Comparison of ENCODE assay signal across 19 mouse cellular contexts in genomic region chr8:71505326-71505725, GRCm38 (mm10). TPM values are rescaled to one million over a fixed set of nuclear protein-coding genes. Genes with fewer than 3 reads are reported as not detected.
"Had no signal": no experiment of that assay in that cellular context is flagged by ENCODE, and none has a peak within 500 bp of the region (broad histone marks: within the 10 kb centered on the region; RNA-seq: fewer than 3 reads in every experiment).

No protein-coding gene starts in this region.

- H3K9ac ChIP-seq: liver, postnatal 0 days; lung, embryonic 15.5 days; midbrain, embryonic 13.5 days; midbrain, embryonic 15.5 days; neural tube, embryonic 12.5 days; stomach, embryonic 15.5 days had no signal

- H3K9me3 ChIP-seq: lung, embryonic 15.5 days; megakaryocyte, embryonic 14.5 days; midbrain, embryonic 13.5 days; midbrain, embryonic 15.5 days; neural tube, embryonic 12.5 days; stomach, embryonic 15.5 days had no signal

- H3K4me3 ChIP-seq: lung, embryonic 15.5 days; megakaryocyte, embryonic 14.5 days; midbrain, embryonic 13.5 days; midbrain, embryonic 15.5 days; neural tube, embryonic 12.5 days; stomach, embryonic 15.5 days had no signal

- DNase-seq: liver, postnatal 0 days; lung, adult 2 months; lung, postnatal 36 days; right cerebral cortex, postnatal 14 days; thymus, adult 2 months; thymus, postnatal 25 days; thymus, postnatal 4 days had no signal

- ATAC-seq: liver, postnatal 0 days; lung, postnatal 0 days; midbrain, embryonic 13.5 days; midbrain, embryonic 15.5 days had no signal

- H3K4me2 ChIP-seq: lung, embryonic 15.5 days; midbrain, embryonic 11.5 days; midbrain, embryonic 13.5 days; midbrain, embryonic 15.5 days; neural tube, embryonic 12.5 days; stomach, embryonic 15.5 days had no signal

- H3K27ac ChIP-seq: macrophage; midbrain, embryonic 13.5 days; midbrain, embryonic 15.5 days; neural tube, embryonic 12.5 days; stomach, embryonic 15.5 days; stomach, postnatal 0 days had no signal

- H3K36me3 ChIP-seq: lung, embryonic 15.5 days; midbrain, embryonic 13.5 days; midbrain, embryonic 15.5 days; neural tube, embryonic 12.5 days; stomach, embryonic 15.5 days had no signal

RNA-seq across cellular contexts. Expression of gene Plvap, which starts 6.2 kb away (rescaled TPM):
- polyA plus RNA-seq: macrophage had no signal

RNA-seq across cellular contexts. Expression of gene Ccdc194, which starts 20.2 kb away (rescaled TPM):
- polyA plus RNA-seq: liver, postnatal 0 days; macrophage; midbrain, postnatal 0 days; neural tube, embryonic 14.5 days had no signal
